Mouse (Mus musculus): ENCODE data around the gene Tnni3. TPM values are rescaled to one million over a fixed set of nuclear protein-coding genes. Genes with fewer than 3 reads are reported as not detected.

Tnni3 gene
- total and polyA plus RNA-seq, 3 experiments: 328 to 353 TPM; not detected in 1

DNA sequence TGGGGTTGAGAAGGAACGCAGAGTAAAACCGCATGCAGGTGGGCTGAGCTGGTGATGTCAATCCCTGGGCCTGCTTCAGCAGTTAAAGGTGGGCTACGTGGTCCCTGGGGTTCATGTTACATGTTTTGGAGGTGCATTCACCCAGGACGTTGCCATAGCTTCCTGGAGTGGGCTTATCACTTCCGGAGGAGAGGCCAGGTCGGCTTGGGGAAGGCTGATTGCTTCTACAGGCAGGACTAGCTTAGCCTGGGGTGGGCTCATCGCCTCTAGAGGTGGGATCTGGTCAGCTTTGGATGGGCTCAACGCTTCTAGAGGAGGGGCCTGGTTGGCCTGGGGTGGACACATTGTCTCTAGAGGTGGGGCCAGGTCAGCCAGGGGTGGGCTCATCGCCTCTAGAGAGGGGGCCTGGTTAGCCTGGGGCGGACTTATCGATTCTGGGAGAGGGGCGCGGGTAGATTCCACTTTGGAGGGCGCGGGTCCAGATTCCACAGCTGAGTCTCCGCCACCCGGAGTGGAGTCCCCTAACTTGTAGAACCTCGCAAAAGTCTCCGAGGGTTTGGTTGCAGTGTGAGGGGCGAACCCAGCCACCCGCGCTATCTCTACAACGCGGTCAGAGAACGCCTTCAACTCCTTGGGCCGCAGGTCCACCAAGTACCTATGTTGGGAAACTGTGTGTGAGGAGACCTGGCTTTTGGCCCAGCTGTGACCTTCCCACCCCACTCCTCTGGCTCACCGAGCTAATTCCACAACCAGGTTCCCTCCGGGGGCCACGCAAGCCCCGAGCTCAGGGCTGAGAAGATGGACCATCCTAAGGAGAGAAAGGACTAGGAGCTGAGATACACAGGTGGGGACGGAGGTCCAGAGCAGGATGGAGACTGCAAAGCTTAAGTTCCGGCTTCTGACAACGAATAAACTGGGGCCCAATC lies 561 bp downstream of the Tnni3 start:
- Histone ChIP-seq H3K27ac (ENCODE audit: control insufficient read depth, low read depth, low read length) (peak overlapping the region; percentile 88), H3K79me2 (ENCODE audit: control insufficient read depth, insufficient read depth, low read length, poor library complexity) (peaks cover 12% of the 10 kb centered on the region), H3K4me1 (ENCODE audit: control insufficient read depth in 1 of 2, insufficient read depth in 2 of 2, low read length in 2 of 2) (peaks cover 2 to 23% of the 10 kb centered on the region in 2 experiments; a peak in 3 of 4 replicates), H3K9ac (ENCODE audit: control insufficient read depth, low read depth, low read length, poor library complexity, severe bottlenecking) (peak overlapping the region; percentile 73), H3K36me3 (ENCODE audit: control insufficient read depth in 1 of 2, insufficient read depth in 2 of 2, low read length in 2 of 2) (peaks cover 0 to 11% of the 10 kb centered on the region in 2 experiments; a peak in 2 of 4 replicates), H3K4me3 (ENCODE audit: control insufficient read depth in 1 of 2, insufficient read depth in 1 of 2, low read depth in 2 of 2, low read length in 2 of 2) (peak overlapping the region; percentile 72 to 76), H3K9me3 (replicated peaks; ENCODE audit: insufficient read depth, low read length) (no peaks in the 10 kb centered on the region), H3K27me3 (ENCODE audit: control insufficient read depth in 1 of 2, insufficient read depth in 2 of 2, low read length in 2 of 2) (no peaks in the 10 kb centered on the region)
- DNase-seq (ENCODE audit: low read depth, low spot score): peak; percentile 82
- TF ChIP-seq KAT2A (conservative IDR thresholded peaks at IDR 0.05; ENCODE audit: low read depth, low read length) (no peak), CTCF (IDR thresholded peaks at IDR 0.05 in 2 of 3, conservative IDR thresholded peaks at IDR 0.05 in 1 of 3; ENCODE audit: control insufficient read depth in 1 of 3, insufficient read depth in 1 of 3, low read depth in 2 of 3, low read length in 3 of 3, poor library complexity in 1 of 3, severe bottlenecking in 1 of 3) (no peak), EP300 (IDR thresholded peaks at IDR 0.05; ENCODE audit: low read depth in 1 of 2, low read length in 2 of 2) (peak in 1 of 2 experiments; percentile 51; a peak in 2 of 4 replicates), SMC3 (IDR thresholded peaks at IDR 0.05; ENCODE audit: low read depth, low read length) (no peak), E2F4 (IDR thresholded peaks at IDR 0.05; ENCODE audit: borderline replicate concordance, low read depth, low read length) (no peak), GATA1 (IDR thresholded peaks at IDR 0.05; ENCODE audit: low read depth, low read length) (peak; percentile 56; the same call in 1 of the 2 replicates), ZC3H11A (IDR thresholded peaks at IDR 0.05; ENCODE audit: low read depth, low read length) (no peak), POLR2A (IDR thresholded peaks at IDR 0.05; ENCODE audit: control insufficient read depth in 1 of 2, insufficient read depth in 1 of 2, low read depth in 1 of 2, low read length in 2 of 2, poor library complexity in 1 of 2) (peak in 1 of 2 experiments; percentile 62; a peak in 2 of 4 replicates), CHD1 (IDR thresholded peaks at IDR 0.05; ENCODE audit: low read depth, low read length) (no peak), TAL1 (IDR thresholded peaks at IDR 0.05; ENCODE audit: low read length) (peak; percentile 65), ETS1 (IDR thresholded peaks at IDR 0.05; ENCODE audit: low read depth, low read length) (peak; percentile 46; the same call in 1 of the 2 replicates), RAD21 (IDR thresholded peaks at IDR 0.05; ENCODE audit: low read depth, low read length) (no peak), MXI1 (IDR thresholded peaks at IDR 0.05; ENCODE audit: low read depth, low read length) (peak; percentile 44; the same call in 1 of the 2 replicates), POLR2AphosphoS2 (IDR thresholded peaks at IDR 0.05; ENCODE audit: low read length) (no peak), MYB (IDR thresholded peaks at IDR 0.05; ENCODE audit: low read depth, low read length) (no peak), UBTF (IDR thresholded peaks at IDR 0.05; ENCODE audit: borderline replicate concordance, insufficient read depth, low read depth, low read length) (no peak), SIN3A (IDR thresholded peaks at IDR 0.05; ENCODE audit: low read length) (peak; percentile 49; the same call in 1 of the 2 replicates), ZNF384 (IDR thresholded peaks at IDR 0.05; ENCODE audit: low read depth, low read length) (no peak), MAFK (IDR thresholded peaks at IDR 0.05; ENCODE audit: borderline replicate concordance, low read depth, low read length) (no peak), ZKSCAN1 (IDR thresholded peaks at IDR 0.05; ENCODE audit: low read depth, low read length) (no peak), HCFC1 (IDR thresholded peaks at IDR 0.05; ENCODE audit: low read depth, low read length) (peak; percentile 76), USF1 (IDR thresholded peaks at IDR 0.05; ENCODE audit: low read depth, low read length) (no peak), GABPA (IDR thresholded peaks at IDR 0.05; ENCODE audit: low read depth, low read length) (no peak), ELF1 (IDR thresholded peaks at IDR 0.05; ENCODE audit: low read depth, low read length) (0 out of 2 replicates have a peak, but pooled peaks have one; percentile 25), MAX (IDR thresholded peaks at IDR 0.05; ENCODE audit: low read length) (no peak), TBP (IDR thresholded peaks at IDR 0.05; ENCODE audit: low read depth, low read length) (0 out of 2 replicates have a peak, but pooled peaks have one; percentile 36), NELFE (IDR thresholded peaks at IDR 0.05; ENCODE audit: low read depth, low read length) (no peak; the same call in 1 of the 2 replicates), MYC (IDR thresholded peaks at IDR 0.05; ENCODE audit: low read depth, low read length) (0 out of 2 replicates have a peak, but pooled peaks have one; percentile 45), JUND (IDR thresholded peaks at IDR 0.05; ENCODE audit: low read depth, low read length) (no peak), NRF1 (IDR thresholded peaks at IDR 0.05; ENCODE audit: insufficient read depth, low read depth, low read length, poor library complexity, severe bottlenecking) (no peak), CHD2 (IDR thresholded peaks at IDR 0.05; ENCODE audit: low read length) (no peak), TCF12 (IDR thresholded peaks at IDR 0.05; ENCODE audit: low read depth, low read length) (peak; percentile 41; the same call in 1 of the 2 replicates), MEF2A (IDR thresholded peaks at IDR 0.05; ENCODE audit: extremely low read depth, insufficient replicate concordance, low read depth, low read length, poor library complexity, severe bottlenecking) (no peak), RCOR1 (IDR thresholded peaks at IDR 0.05; ENCODE audit: low read depth, low read length) (no peak), BHLHE40 (IDR thresholded peaks at IDR 0.05; ENCODE audit: borderline replicate concordance, low read depth, low read length) (no peak)

All from MEL (cell line).